27 mouse cellular contexts compared by ENCODE assay signal in the genomic region with DNA sequence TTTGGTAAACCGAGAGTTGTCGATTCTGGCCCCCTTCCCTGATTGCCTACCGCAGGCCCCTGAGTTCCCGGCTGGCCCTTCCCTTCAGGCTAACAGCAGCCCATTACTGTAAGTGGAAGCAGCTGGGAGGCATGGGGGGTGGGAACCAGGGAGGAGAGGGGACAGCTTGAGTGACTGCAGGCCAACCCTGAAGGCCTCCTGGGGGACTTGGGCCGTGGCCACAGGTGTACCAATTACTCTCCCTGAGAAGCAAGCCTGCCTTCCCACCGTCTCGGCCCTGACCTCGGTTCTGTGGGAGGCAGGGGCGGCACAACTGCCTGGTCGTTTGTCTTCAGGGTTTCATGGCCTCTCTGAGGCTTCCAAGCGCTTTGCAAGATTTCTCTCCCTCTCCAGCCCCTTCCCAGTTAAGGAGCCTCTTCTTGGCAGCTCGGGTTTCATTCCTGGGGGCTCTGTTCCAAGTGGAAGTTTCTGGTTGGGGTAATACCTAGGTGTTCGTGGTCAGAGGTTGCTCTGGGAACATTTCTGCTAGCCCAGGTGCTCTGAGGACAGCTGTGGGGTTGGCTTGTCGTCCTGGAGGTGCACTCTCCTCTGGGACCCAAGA. TPM values are rescaled to one million over a fixed set of nuclear protein-coding genes. Genes with fewer than 3 reads are reported as not detected.
DNase-seq lines count a peak whose midpoint lies in the region; ATAC-seq lines count a peak whose summit lies in the region.
"Had no signal": no experiment of that assay in that cellular context is flagged by ENCODE, and none has a peak within 500 bp of the region (broad histone marks: within the 10 kb centered on the region; RNA-seq: fewer than 3 reads in every experiment).

No protein-coding gene starts in this region.

- no peak overlapping the region for H3K4me3 ChIP-seq in hindbrain, embryonic 10.5 days
- H3K4me3 ChIP-seq in hindbrain, embryonic 14.5 days (replicated peaks; ENCODE audit: low read length), result no peak overlapping the region
- H3K4me3 ChIP-seq in neural tube, embryonic 11.5 days (ENCODE audit: low read depth, low read length), result no peak overlapping the region
- no peak overlapping the region for H3K4me3 ChIP-seq in embryonic facial prominence, embryonic 14.5 days (ENCODE audit: low read depth, low read length)
- no peak overlapping the region for H3K4me3 ChIP-seq in limb, embryonic 15.5 days
- H3K4me3 ChIP-seq: forebrain, embryonic 12.5 days; hindbrain, embryonic 13.5 days; liver, embryonic 15.5 days; midbrain, embryonic 10.5 days; neural tube, embryonic 13.5 days; stomach, embryonic 15.5 days had no signal

- H3K9ac ChIP-seq in hindbrain, embryonic 14.5 days, result no peak overlapping the region
- H3K9ac ChIP-seq in neural tube, embryonic 11.5 days (ENCODE audit: low read length), result no peak overlapping the region
- H3K9ac ChIP-seq in embryonic facial prominence, embryonic 14.5 days (ENCODE audit: low read depth, low read length), result no peak overlapping the region
- no peak overlapping the region for H3K9ac ChIP-seq in limb, embryonic 15.5 days
- H3K9ac ChIP-seq: forebrain, embryonic 12.5 days; hindbrain, embryonic 13.5 days; liver, embryonic 15.5 days; neural tube, embryonic 13.5 days; stomach, embryonic 15.5 days had no signal

- H3K36me3 ChIP-seq in hindbrain, embryonic 10.5 days, result no peaks in the 10 kb centered on the region
- no peaks in the 10 kb centered on the region for H3K36me3 ChIP-seq in hindbrain, embryonic 14.5 days (replicated peaks; ENCODE audit: control insufficient read depth, insufficient read depth)
- no peaks in the 10 kb centered on the region for H3K36me3 ChIP-seq in neural tube, embryonic 11.5 days (ENCODE audit: control insufficient read depth, insufficient read depth, low read length)
- no peaks in the 10 kb centered on the region for H3K36me3 ChIP-seq in embryonic facial prominence, embryonic 14.5 days (ENCODE audit: control insufficient read depth, insufficient read depth, low read length)
- H3K36me3 ChIP-seq in limb, embryonic 15.5 days, result no peaks in the 10 kb centered on the region
- H3K36me3 ChIP-seq: forebrain, embryonic 12.5 days; hindbrain, embryonic 13.5 days; liver, embryonic 15.5 days; midbrain, embryonic 10.5 days; neural tube, embryonic 13.5 days; stomach, embryonic 15.5 days had no signal

- no peak for ATAC-seq in hindbrain, embryonic 14.5 days (ENCODE audit: low FRiP score)
- ATAC-seq in neural tube, embryonic 11.5 days (ENCODE audit: insufficient read depth, low FRiP score, low TSS enrichment), result no peak
- 0 out of 2 replicates have a peak, but pooled peaks have one; percentile 50 for ATAC-seq in embryonic facial prominence, embryonic 14.5 days (ENCODE audit: low read depth)
- 0 out of 2 replicates have a peak, but pooled peaks have one; percentile 35 for ATAC-seq in limb, embryonic 15.5 days (ENCODE audit: insufficient number of reproducible peaks, low FRiP score, low TSS enrichment, low read depth)
- no peak for ATAC-seq in frontal cortex, adult (ENCODE audit: low TSS enrichment)

- peak; percentile 33 for DNase-seq in hindbrain, embryonic 10.5 days (ENCODE audit: low spot score)
- DNase-seq in hindbrain, embryonic 14.5 days (ENCODE audit: low spot score), result no peak
- peak; percentile 46 for DNase-seq in neural tube, embryonic 11.5 days (ENCODE audit: low spot score)
- DNase-seq in neural tube, embryonic 10.5 days (ENCODE audit: extremely low spot score, low spot score), result no peak
- DNase-seq in embryonic facial prominence, embryonic 14.5 days (ENCODE audit: low spot score), result no peak
- no peak for DNase-seq in thymus, postnatal 36 days
- DNase-seq: adrenal gland, postnatal 25 days; B cell, adult 2 months; cerebellum, adult 11-12 months; cerebellum, postnatal 36 days; gastrocnemius, postnatal 36 days; kidney, postnatal 36 days; left cerebral cortex, postnatal 4 days; right cerebral cortex, adult 18-20 months; thymus, adult 2 months had no signal

- H3K4me2 ChIP-seq in hindbrain, embryonic 14.5 days (replicated peaks), result no peak overlapping the region
- H3K4me2 ChIP-seq in neural tube, embryonic 11.5 days (ENCODE audit: low read depth), result no peak overlapping the region
- H3K4me2 ChIP-seq in embryonic facial prominence, embryonic 14.5 days (ENCODE audit: low read depth, low read length), result no peak overlapping the region
- peak overlapping the region; percentile 17; the same call in 1 of the 2 replicates for H3K4me2 ChIP-seq in limb, embryonic 15.5 days
- H3K4me2 ChIP-seq: forebrain, embryonic 12.5 days; hindbrain, embryonic 13.5 days; liver, embryonic 15.5 days; neural tube, embryonic 13.5 days; stomach, embryonic 15.5 days had no signal

- H3K27me3 ChIP-seq in hindbrain, embryonic 10.5 days (ENCODE audit: insufficient read depth, poor library complexity, severe bottlenecking), result peaks cover 98% of the 10 kb centered on the region
- H3K27me3 ChIP-seq in hindbrain, embryonic 14.5 days (ENCODE audit: control insufficient read depth, insufficient read depth, low read length), result peaks cover 85% of the 10 kb centered on the region
- peaks cover 19% of the 10 kb centered on the region for H3K27me3 ChIP-seq in neural tube, embryonic 11.5 days (ENCODE audit: control insufficient read depth, insufficient read depth, low read length)
- peaks cover 4% of the 10 kb centered on the region; the same call in 1 of the 2 replicates for H3K27me3 ChIP-seq in embryonic facial prominence, embryonic 14.5 days (replicated peaks; ENCODE audit: control insufficient read depth, insufficient read depth, low read length)
- peaks cover 6% of the 10 kb centered on the region for H3K27me3 ChIP-seq in limb, embryonic 15.5 days

- 43% methylated on average over 14 of the region's 14 CpGs for WGBS in hindbrain, embryonic 10.5 days
- 38% methylated on average over 14 of the region's 14 CpGs for WGBS in hindbrain, embryonic 14.5 days
- 19% methylated on average over 14 of the region's 14 CpGs for WGBS in neural tube, embryonic 11.5 days
- WGBS in embryonic facial prominence, embryonic 14.5 days, result 21% methylated on average over 10 of the region's 14 CpGs
- 9% methylated on average over 14 of the region's 14 CpGs for WGBS in limb, embryonic 15.5 days

- peaks cover 12% of the 10 kb centered on the region for H3K4me1 ChIP-seq in hindbrain, embryonic 10.5 days (replicated peaks)
- no peaks in the 10 kb centered on the region for H3K4me1 ChIP-seq in hindbrain, embryonic 14.5 days (replicated peaks; ENCODE audit: control insufficient read depth, insufficient read depth, low read length)
- no peaks in the 10 kb centered on the region for H3K4me1 ChIP-seq in neural tube, embryonic 11.5 days (ENCODE audit: control insufficient read depth, insufficient read depth, low read length)
- H3K4me1 ChIP-seq in embryonic facial prominence, embryonic 14.5 days (ENCODE audit: control insufficient read depth, insufficient read depth, low read length), result peaks cover 9% of the 10 kb centered on the region
- peaks cover 9% of the 10 kb centered on the region for H3K4me1 ChIP-seq in limb, embryonic 15.5 days
- H3K4me1 ChIP-seq: forebrain, embryonic 12.5 days; liver, embryonic 15.5 days; stomach, embryonic 15.5 days had no signal

- H3K9me3 ChIP-seq in hindbrain, embryonic 10.5 days, result no peaks in the 10 kb centered on the region
- no peaks in the 10 kb centered on the region for H3K9me3 ChIP-seq in hindbrain, embryonic 14.5 days (ENCODE audit: control insufficient read depth, low read length)
- no peaks in the 10 kb centered on the region for H3K9me3 ChIP-seq in neural tube, embryonic 11.5 days (ENCODE audit: control insufficient read depth, low read length)
- H3K9me3 ChIP-seq in embryonic facial prominence, embryonic 14.5 days (ENCODE audit: control insufficient read depth, low read length), result no peaks in the 10 kb centered on the region
- no peaks in the 10 kb centered on the region for H3K9me3 ChIP-seq in limb, embryonic 15.5 days
- H3K9me3 ChIP-seq: forebrain, embryonic 12.5 days; hindbrain, embryonic 13.5 days; liver, embryonic 15.5 days; midbrain, embryonic 10.5 days; neural tube, embryonic 13.5 days; stomach, embryonic 15.5 days had no signal

- H3K27ac ChIP-seq in hindbrain, embryonic 10.5 days, result no peak overlapping the region
- H3K27ac ChIP-seq in hindbrain, embryonic 14.5 days, result no peak overlapping the region
- no peak overlapping the region for H3K27ac ChIP-seq in neural tube, embryonic 11.5 days (ENCODE audit: low read depth, low read length)
- H3K27ac ChIP-seq in embryonic facial prominence, embryonic 14.5 days (replicated peaks; ENCODE audit: low read depth, low read length), result no peak overlapping the region
- no peak overlapping the region for H3K27ac ChIP-seq in limb, embryonic 15.5 days
- H3K27ac ChIP-seq: forebrain, embryonic 12.5 days; hindbrain, embryonic 13.5 days; liver, embryonic 15.5 days; macrophage; midbrain, embryonic 10.5 days; neural tube, embryonic 13.5 days; stomach, embryonic 15.5 days had no signal

RNA-seq across cellular contexts. Expression of a gene that starts 16.9 kb away (rescaled TPM):
- polyA plus RNA-seq in hindbrain, embryonic 10.5 days (2016; fragmentation: Nextera tagmentation; extraction: Ambion mirVana), result 3.4 and 10.0 TPM in 2 replicates
- polyA plus RNA-seq in hindbrain, embryonic 14.5 days (2014; fragmentation: Nextera tagmentation; extraction: Ambion mirVana), result 0.19 and 0.25 TPM in 2 replicates
- polyA plus RNA-seq in neural tube, embryonic 11.5 days (2014; fragmentation: Nextera tagmentation; extraction: Ambion mirVana), result 0.23 and 0.72 TPM in 2 replicates
- 0.25 TPM in 1 of 2 replicates, not detected in the other for polyA plus RNA-seq in embryonic facial prominence, embryonic 14.5 days (2014; fragmentation: Nextera tagmentation; extraction: Ambion mirVana)
- polyA plus RNA-seq in limb, embryonic 15.5 days (2015; fragmentation: Nextera tagmentation; extraction: Ambion mirVana), result 0.31 and 0.51 TPM in 2 replicates
- polyA plus RNA-seq: heart, postnatal 0 days; intestine, embryonic 14.5 days; liver, embryonic 15.5 days; lung, embryonic 16.5 days; macrophage; neural tube, embryonic 13.5 days; stomach, embryonic 15.5 days had no signal

RNA-seq across cellular contexts. Expression of a gene that starts 23.6 kb away (rescaled TPM):
- 9.2 and 10.2 TPM in 2 replicates for polyA plus RNA-seq in hindbrain, embryonic 10.5 days (2016; fragmentation: Nextera tagmentation; extraction: Ambion mirVana)
- polyA plus RNA-seq in hindbrain, embryonic 14.5 days (2014; fragmentation: Nextera tagmentation; extraction: Ambion mirVana), result 6.9 and 7.2 TPM in 2 replicates
- polyA plus RNA-seq in neural tube, embryonic 11.5 days (2014; fragmentation: Nextera tagmentation; extraction: Ambion mirVana), result 10.1 and 10.5 TPM in 2 replicates
- 18.9 and 19.8 TPM in 2 replicates for polyA plus RNA-seq in embryonic facial prominence, embryonic 14.5 days (2014; fragmentation: Nextera tagmentation; extraction: Ambion mirVana)
- 12.4 and 20.6 TPM in 2 replicates for polyA plus RNA-seq in limb, embryonic 15.5 days (2015; fragmentation: Nextera tagmentation; extraction: Ambion mirVana)

RNA-seq across cellular contexts. Expression of a gene that starts 57.9 kb away (rescaled TPM):
- 60.0 and 60.8 TPM in 2 replicates for polyA plus RNA-seq in hindbrain, embryonic 10.5 days (2016; fragmentation: Nextera tagmentation; extraction: Ambion mirVana)
- 88.2 and 95.4 TPM in 2 replicates for polyA plus RNA-seq in hindbrain, embryonic 14.5 days (2014; fragmentation: Nextera tagmentation; extraction: Ambion mirVana)
- 65.8 and 69.7 TPM in 2 replicates for polyA plus RNA-seq in neural tube, embryonic 11.5 days (2014; fragmentation: Nextera tagmentation; extraction: Ambion mirVana)
- polyA plus RNA-seq in embryonic facial prominence, embryonic 14.5 days (2014; fragmentation: Nextera tagmentation; extraction: Ambion mirVana), result 52.3 and 56.5 TPM in 2 replicates
- polyA plus RNA-seq in limb, embryonic 15.5 days (2015; fragmentation: Nextera tagmentation; extraction: Ambion mirVana), result 40.5 and 47.3 TPM in 2 replicates

Comparison
In these comparisons a context has a peak if more than half of its experiments do, and no peak if none do; other contexts are left out.
1. DNase-seq: peak in hindbrain, embryonic 10.5 days (single experiment) and neural tube, embryonic 11.5 days (single experiment); none in hindbrain, embryonic 14.5 days (single experiment), neural tube, embryonic 10.5 days (single experiment), embryonic facial prominence, embryonic 14.5 days (single experiment) and thymus, postnatal 36 days (0 of 2).
2. ATAC-seq: peak in embryonic facial prominence, embryonic 14.5 days (single experiment) and limb, embryonic 15.5 days (single experiment); none in hindbrain, embryonic 14.5 days (single experiment), neural tube, embryonic 11.5 days (single experiment) and frontal cortex, adult (single experiment).